Mouse (Mus musculus): ENCODE measurements around the gene Strada.
"Not testable (repeated sequence)": the region's sequence is repeated elsewhere in the genome, so short reads cannot be mapped to it uniquely, and the experiment has no call there.

The Strada gene

DNA sequence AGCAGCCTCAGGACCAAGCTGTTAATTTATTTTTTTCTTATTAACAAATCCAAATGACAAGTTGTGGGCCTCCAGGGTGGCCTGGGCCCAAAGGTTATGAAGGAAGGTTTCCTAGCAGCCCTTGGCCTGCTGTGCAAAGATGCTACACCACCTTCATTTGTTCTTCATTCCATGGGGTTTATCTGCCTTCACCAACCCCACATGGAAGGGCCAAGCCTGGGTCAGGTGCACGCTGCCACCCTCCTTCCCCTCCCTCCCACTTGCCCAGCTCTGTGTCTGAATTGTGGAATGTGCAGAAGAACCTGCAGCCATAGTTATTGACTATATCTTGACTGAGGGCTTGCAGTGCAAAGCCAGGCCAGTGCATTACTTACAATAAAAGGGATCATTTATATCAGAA lies 45.7 kb downstream of the Strada start:
- no peak for DNase-seq (ENCODE audit: low spot score in 2 of 2)

DNA sequence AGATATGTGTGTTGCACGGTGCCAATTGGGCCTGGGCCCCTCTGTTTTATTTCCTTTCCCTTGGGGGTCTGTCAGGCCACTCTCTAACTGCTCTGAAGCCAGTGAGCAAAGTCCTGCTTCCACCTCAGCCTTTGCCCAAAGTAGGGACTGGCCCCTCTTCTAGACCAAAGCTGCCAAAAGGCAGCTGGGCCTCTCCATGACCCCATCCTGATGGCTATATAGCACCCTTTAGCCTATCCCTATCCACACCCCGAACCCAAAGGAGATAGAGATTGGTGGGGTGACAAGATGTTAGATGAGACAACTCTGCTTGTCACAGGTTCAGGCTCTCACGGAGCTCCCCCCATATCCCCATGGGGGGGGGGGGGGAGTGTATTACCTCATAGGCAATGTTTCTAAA lies 46.2 kb downstream of the Strada start:
- DNase-seq (ENCODE audit: low spot score in 2 of 2) = no peak

DNA sequence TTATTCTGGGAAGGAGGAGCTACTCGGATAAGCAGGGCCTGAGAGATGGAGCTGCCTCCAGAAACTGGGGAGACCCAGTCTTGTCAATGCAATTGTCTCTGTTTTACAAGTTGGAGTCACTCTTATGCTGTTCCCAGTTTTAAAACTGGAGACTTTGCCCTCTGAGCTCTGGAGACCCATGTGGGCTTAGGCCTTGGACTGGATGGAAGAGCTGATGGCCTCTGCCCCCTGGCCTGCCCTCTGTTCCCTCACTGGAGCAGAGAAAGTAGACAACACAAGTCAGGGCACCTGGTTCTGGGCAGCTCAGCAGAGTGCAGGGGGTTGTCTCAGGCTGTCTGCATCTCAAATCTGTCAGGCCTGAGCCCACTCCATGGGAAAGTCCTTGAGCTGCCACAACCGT lies 47.2 kb downstream of the Strada start:
- no peak for DNase-seq (ENCODE audit: low spot score in 2 of 2)

DNA sequence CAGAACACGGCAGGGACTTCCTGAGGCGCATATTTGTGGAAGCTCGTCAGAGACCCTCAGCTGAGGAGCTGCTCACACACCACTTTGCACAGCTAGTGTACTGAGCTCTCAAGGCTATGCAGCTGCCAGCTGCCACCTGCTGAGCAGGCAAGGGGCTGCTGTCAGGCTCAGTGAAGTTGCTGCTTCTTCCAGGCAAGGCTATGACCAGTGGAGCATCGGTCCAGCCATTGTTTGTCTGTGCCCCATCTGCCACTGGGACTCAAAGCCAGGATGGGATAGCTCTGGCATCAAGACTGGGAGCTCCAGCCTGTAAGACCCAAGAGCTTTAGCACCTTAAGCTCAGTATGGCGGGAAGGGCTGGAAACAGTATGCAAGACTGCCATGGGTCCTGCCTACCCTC lies 47.9 kb downstream of the Strada start:
- DNase-seq (ENCODE audit: low spot score in 2 of 2) = no peak

DNA sequence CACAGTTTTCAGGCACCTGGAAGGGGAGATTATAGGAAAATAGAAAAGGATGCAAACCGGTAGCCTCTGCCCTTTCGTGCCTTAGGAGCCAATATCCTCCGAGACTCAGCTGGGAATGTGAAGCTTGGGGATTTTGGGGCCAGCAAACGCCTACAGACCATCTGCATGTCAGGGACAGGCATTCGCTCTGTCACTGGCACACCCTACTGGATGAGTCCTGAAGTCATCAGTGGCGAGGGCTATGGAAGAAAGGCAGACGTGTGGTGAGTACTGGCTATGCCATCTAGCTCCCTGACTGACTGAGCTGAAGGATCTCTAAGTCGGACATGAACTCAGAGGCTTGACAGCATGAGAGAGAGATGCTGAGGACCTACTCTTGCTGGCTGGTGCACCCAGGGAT lies 49.8 kb downstream of the Strada start:
- DNase-seq (ENCODE audit: low spot score in 2 of 2) = peak; percentile 62 to 78

DNA sequence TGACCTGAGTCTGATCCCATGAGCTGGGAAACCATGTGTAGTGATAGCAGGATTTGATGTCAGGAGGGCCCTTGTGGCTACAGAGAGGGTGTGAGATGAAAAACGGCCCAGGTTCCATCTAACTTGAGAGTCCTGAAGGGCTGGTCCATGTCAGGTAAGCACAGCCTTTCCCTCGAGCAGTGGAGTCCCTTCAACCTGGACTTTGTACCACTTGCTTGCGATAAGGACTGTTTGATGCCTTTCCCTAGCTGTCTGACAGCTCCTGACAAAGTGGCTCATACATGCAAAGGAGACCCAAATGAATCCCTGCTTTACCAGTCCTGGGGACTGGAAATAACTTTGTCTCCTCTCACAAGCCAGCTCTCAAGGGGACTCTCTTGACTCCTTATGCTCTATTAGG lies 50.7 kb downstream of the Strada start:
- no peak for DNase-seq (ENCODE audit: low spot score in 2 of 2)

DNA sequence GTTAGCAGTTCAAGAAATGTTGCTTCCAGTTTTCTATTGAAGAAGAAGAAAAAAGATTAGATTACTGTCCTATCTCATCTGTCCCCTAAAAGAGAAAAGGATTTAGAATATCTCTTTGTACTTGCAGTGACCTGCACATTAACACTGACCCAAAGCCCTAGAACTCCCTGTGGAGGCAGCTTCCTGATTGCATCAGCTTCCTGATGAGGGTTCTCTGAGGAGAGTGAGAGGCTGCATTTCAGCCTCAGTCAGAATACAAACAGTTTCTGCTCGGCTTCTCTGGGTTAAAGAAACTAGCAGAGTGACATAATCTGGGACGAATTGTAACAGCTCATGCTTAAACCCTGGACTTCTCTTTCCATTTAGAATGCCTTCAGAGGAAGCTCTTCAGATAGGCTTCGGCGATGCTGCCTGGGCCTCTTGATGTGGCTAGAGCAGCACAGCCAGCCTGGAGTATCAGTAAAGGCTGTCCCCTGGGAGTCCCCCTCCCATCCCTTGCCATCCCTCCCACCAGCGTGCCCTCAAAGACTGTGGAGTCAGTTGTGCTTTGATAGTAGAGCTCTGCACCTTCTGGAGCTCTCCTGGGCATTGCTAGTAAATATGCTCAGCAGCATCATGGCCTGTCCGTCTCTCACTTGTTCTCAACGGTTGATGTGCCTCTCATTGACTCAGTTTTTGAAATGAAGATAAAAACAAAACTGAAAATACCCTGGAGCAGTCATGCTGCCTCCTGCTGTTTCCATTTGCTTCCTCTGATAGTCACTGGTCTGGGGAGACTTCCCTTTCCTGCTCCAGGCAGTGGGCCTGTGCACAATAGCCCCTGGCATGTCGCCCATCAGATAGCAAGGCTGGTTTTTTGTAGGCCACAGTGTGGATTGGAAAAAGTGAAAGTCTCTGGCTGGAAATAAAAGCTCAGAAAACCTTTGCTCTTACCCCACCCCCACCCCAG lies 67.1 kb downstream of the Strada start:
- DNase-seq (ENCODE audit: low spot score in 2 of 2) = peak in 1 of 2 experiments; percentile 26

DNA sequence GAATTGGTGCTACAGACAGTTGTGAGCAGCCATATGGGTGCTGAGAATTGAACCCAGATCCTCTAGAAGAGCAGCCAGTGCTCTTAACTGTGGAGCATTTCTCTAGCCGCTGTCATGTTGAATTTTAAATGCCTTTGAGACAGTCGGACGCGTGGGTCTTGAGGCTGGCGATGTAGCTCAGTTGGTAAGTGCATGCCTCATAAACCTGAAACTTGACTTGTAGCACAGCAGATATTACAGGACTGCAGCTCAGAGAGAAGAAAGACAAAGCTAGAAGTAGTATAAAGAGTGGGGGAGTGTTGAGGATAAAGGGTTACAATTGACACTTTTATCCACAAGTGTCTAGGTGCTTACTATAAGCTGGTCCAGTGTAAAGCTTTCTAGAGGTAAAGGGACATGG lies 69.5 kb downstream of the Strada start:
- DNase-seq (ENCODE audit: low spot score in 2 of 2) = no peak

DNA sequence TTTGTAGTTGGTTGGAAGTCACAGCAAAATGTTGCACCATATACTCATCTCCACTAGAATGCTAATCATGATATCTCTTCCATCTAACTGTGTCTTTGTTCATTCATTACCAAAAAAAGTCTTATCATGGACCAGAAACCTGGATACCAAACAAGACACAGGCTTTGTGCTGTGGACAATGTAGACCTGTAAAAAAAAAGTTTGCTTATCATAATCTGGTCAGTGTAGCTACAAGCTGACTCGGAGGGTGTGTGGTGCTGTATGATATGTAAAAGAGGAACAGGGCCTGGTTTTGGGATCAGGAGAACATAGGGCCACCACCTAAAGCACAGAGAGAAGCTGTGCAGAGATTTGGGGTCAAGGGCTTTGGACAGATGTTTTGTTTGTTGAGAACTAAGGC lies 72.5 kb downstream of the Strada start:
- no peak for DNase-seq (ENCODE audit: low spot score in 2 of 2)

DNA sequence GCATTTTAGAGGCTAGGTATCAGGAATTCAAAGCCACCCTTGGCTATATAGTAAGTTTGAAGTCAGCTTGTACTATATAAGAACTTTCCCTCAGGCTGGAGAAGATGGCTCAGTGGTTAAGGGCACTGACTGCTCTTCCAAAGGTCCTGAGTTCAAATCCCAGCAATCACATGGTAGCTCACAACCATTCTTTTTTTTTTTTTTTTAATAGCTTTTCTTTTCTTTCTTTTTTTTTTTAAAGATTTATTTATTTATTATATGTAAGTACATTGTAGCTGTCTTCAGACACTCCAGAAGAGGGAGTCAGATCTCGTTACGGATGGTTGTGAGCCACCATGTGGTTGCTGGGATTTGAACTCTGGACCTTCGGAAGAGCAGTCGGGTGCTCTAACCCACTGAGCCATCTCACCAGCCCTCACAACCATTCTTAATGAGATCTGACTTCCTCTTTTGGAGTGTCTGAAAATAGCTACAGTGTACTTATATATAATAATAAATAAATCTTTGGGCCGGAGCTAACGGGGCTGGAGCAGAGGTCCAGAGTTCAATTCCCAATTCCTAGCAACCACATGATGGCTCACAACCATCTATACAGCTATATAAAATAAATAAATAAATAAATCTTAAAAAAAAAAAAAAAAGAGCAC lies 75.1 kb downstream of the Strada start:
- DNase-seq (ENCODE audit: low spot score in 2 of 2) = not testable (repeated sequence)

DNA sequence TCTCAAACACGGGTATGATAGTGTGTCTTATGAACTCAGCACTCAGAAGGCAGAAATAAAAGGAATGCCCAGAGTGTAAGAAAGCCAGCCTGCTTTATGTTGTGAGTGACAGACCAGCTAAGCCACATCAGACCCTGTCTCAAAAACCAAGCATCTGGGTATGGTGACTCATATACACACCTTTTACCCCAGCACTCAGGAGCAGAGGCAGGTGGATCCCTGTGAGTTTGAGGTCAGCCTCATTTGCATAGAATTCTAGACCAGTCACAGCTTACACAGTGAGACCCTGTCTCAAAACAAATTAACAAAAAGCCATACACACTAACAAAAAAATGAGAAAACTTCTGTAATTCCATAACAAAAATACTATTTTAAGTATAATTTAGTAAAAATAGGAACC lies 76.1 kb downstream of the Strada start:
- DNase-seq (ENCODE audit: low spot score in 2 of 2) = no peak

DNA sequence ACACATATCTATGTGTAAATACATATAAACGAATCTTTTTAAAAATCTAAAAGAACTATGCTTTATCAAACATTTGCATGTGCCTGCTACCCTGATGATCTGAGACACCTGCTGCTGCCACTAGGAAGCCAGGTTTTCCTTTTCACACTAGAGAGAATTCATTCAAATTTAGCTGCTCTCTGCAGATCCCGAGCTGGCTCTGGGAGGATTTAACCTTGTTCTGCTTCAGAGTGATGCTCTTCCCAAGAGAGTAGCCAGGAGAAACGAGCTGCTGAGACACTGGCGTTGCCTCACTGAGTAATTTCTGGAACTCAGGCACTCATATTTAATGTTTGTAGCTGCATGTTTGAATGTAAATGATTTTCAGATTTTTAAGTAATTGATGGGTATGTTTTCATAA lies 77.2 kb downstream of the Strada start:
- DNase-seq (ENCODE audit: low spot score in 2 of 2) = peak in 1 of 2 experiments; percentile 11

DNA sequence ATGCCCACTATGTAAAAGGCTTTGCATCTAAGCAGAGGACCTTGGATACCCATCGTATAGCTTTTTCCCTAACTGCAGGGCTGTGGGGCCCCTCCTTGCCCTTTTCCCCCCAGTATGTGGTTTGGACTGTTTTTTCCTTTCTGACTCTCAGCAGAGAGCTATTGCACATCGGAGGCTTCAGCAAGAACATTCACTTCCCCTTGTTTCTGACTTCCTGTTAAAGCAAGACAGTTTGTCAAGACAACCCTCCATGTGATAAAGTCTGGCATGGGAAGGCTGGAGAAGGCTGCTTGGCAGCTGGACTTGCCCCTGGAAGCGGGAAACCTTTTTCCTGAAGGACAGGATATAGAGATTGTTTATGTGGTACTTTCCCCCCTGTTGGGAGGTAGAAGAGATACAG lies 79.2 kb downstream of the Strada start:
- DNase-seq (ENCODE audit: low spot score in 2 of 2) = no peak

DNA sequence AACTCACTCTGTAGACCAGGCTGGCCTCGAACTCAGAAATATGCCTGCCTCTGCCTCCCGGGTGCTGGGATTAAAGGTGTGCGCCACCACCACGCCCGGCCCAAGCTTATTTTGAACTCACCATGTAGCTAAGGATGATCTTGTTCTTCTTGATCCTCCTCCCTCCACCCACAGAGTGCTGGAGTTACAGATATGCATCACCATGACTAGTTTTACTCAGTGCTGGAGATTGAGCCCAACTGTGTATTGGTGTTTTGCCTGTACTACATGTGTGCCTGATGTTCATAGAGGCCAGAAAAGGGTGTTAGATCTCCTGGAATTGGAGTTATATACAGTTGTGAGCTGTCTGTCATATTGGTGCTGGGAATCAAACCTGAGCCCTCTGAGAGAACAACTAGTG lies 79.7 kb downstream of the Strada start:
- DNase-seq (ENCODE audit: low spot score in 2 of 2) = no peak
